Mouse (Mus musculus) thymus, postnatal 4 days (tissue): ENCODE measurements at regions not wholly inside any gene's neighbourhood (a gene's known extent, or its start where the extent isn't known, plus 50 kb on each side); places are given as distances from the start of the nearest gene placed in this dataset.

Source experiments
- DNase-seq: peaks from one replicate; pipeline ENCODE4 v3.0.0; 2021

DNA sequence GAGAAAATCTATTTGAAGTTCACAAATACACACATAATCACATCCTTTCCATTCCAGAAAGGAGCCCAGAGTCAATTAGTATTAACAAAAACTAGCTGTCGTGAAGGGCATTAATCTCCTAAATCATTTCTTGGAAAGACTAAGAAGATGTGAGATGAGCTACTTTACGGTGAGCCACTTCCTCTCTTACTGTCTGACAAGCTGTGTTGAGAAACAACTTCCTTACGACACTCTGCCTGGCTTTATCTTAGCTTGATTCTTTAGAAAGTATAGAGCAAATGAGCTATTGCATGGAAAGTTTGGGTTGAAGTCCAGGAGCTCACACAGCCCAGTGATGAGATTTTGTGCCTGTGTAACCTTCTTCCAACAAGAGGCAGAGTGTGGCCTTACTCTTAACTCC lies 85.2 kb upstream of the Tmem150c start:
- DNase-seq: no peak

DNA sequence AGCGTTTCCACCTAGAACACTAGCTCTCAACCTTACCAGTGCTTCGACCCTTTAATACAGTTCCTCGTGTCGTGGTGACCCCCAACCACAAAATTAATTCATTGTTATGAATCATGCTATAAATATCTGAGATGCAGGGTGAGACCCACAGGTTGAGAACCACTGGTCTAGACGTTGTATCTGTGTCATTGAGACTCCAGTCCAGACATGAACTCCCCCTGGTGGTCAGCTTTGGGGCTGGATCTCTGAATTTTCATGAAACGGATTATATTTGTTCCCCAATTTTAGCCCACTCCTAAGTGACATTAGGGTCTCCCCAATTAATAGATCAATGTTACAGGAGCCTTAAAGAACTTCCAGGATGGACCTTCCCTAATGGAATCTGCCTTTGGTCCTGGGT lies 81.3 kb upstream of the Tmem150c start:
- DNase-seq: peak; percentile 71

DNA sequence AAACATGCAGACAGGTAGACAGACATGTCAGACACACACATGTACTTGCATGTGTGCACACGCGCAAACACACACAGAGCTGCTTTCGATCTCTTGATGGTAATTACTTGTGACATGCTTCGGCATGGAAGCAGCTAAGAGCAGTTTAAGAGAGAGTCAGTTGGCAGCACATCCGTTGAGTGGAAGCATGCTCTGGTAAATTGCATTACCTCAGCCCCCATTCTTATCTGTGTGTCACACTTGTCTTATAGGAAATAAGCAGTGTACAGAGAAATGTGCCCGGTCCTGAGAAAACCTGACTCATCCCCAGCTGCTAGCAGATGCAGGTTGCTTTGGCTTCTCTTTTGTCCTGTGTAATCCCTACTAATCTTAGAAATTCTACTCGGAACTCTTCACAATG lies 80.0 kb upstream of the Tmem150c start:
- DNase-seq: no peak

GRCm38 (mm10) chr5:100238287-100239036 lies 78.9 kb upstream of the Tmem150c start:
- no peak for DNase-seq

GRCm38 (mm10) chr5:100237674-100238278 lies 78.2 kb upstream of the Tmem150c start:
- DNase-seq: no peak

- DNase-seq: no peak
These were observed 76.7 kb upstream of the Tmem150c start for GRCm38 (mm10) chr5:100236277-100236676.

GRCm38 (mm10) chr5:100232076-100232475 lies 72.5 kb upstream of the Tmem150c start:
- no peak for DNase-seq

DNA sequence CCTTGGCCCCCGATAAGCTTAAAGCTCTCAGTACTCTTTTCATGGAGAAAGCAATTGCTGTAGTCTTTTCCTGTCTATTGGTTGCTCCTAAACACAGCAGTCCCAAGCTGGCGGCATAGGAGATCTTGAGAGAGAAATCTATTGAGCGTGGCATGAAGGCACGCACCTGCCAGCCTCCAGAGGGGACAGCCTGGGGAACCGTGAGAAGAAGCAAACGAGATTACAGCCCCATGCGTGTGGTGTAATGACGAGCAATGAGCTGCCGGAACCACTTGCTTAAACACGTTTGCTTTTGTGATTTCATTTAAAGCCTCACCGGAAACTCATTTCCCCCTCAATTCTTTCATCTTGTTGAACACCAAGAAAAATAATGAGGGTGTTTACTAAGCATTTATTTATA lies 72.0 kb upstream of the Tmem150c start:
- DNase-seq: no peak

DNA sequence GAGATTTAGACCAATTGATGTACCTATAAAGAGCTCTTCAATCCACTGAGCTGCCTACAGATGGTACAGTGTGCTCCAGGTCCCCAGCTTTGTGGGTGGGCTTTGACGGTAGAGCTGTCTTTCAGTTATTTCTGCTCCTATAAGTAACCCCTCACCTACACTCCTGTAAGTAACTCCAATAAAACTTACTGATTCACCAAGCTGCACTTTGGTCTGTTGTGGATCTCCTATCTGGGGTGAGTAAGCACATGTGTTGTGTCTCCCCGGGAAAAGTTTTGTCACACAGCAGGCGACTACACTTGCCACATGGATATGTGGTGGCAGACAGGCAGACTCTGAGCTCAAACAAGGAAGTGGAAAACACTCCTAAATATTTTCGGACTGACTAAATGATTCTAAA lies 70.4 kb upstream of the Tmem150c start:
- DNase-seq: no peak

DNA sequence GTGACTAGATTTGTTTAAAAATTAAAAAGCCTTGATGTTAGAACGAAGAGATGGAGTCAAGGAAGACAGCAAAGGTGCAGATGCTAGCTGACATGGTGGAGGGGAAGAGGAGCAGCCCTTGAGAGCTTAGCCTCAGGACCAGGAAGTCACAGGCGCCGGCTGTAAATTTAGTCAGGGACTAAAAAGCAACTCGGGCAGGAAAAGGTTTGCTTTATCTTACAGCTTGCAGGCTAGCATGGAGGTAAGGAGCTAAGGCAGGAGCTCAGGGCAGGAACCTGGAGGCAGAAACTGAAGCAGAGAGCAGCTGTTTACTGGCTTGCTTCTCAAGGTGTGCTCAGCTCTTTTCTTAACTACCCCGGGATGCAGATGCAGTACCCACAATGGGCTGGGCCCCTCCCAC lies 68.3 kb upstream of the Tmem150c start:
- no peak for DNase-seq

- no peak for DNase-seq
These were observed 67.1 kb upstream of the Tmem150c start for GRCm38 (mm10) chr5:100226571-100227235.

- DNase-seq: no peak
These were observed 65.9 kb upstream of the Tmem150c start for GRCm38 (mm10) chr5:100225491-100225890.

GRCm38 (mm10) chr5:100224773-100225363 lies 65.3 kb upstream of the Tmem150c start:
- no peak for DNase-seq

DNA sequence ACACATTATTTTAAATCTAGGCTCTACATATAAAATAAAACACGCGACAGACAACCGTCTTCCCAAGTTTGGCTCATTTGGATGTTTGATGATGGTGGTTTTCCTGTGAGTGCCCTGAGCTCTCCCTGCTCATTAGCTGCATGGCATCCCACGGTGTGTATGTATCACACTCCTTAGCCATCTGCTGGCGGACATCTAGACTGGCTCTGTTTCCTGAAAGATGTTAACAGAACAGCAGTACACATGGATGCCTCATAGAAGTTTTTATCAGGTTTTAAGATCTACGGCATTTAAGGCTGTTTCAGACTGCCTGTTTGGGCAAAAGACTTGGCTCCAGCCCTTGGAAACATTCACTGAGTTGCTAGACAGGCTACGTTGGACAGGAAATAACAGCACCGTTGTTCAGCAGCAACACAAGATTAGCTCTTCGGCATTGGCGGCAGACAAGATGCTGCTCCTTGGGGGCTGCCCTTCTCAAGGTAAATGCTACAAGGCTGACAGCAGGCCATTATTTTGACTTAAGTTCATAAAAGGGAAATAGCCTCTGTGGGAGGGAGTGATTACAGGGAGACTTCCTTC lies 61.5 kb upstream of the Tmem150c start:
- no peak for DNase-seq

DNA sequence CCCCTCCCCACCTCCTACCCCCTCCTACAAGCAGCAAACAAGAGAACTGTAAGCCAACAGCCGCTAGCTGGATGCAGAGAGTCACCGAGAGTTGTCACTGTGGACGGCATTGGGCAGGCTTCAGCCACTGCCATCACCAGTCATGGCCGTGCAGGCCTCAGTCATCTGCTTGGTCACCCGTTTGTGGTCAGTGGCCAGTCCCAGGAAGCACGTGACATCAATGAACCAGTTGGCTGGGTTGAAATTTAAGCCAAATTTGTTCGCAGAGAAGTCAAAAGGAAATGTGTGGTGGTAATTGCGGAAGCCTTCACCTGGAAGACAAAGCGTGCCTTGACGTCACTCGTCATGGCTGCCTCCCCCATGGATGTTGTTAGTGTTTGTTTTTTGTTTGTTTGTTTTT lies 60.7 kb upstream of the Tmem150c start:
- no peak for DNase-seq

- DNase-seq: no peak
These were observed 58.7 kb upstream of the Tmem150c start for GRCm38 (mm10) chr5:100218256-100218851.

- DNase-seq: no peak
These were observed 57.8 kb upstream of the Tmem150c start for GRCm38 (mm10) chr5:100217178-100218035.

- no peak for DNase-seq
These were observed 54.3 kb upstream of the Tmem150c start for GRCm38 (mm10) chr5:100213901-100214300.

DNA sequence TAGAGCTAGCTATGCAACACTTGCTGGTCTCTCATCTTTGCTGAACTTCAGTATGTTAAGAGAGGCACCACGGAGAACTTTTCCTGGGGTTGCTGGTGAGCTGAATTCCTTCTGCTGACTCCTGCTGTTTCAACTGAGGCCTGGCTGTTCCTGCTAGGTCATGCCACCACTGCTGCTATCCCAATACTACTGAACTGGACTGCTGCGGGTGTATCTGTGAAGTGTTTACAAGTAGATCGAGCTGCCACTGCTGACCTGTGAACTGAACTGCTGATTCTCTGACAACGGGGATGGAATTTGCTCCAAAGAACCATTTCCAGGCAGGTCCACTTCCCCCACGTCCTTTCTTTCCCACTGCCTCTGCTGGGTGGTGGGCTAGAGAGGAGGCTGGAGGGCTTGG lies 51.1 kb upstream of the Tmem150c start:
- no peak for DNase-seq
